Mouse (Mus musculus): ENCODE measurements around the gene Bpifa2. TPM values are rescaled to one million over a fixed set of nuclear protein-coding genes. Genes with fewer than 3 reads are reported as not detected.
"Not testable (repeated sequence)": the region's sequence is repeated elsewhere in the genome, so short reads cannot be mapped to it uniquely, and the experiment has no call there.

The Bpifa2 gene
- polyA plus RNA-seq, 1 experiment from 2014 or later: not detected

- no peak overlapping the region for H3K4me3 ChIP-seq (replicated peaks; ENCODE audit: low read depth, low read length)
- DNase-seq (peak; percentile 12), ATAC-seq (ENCODE audit: low FRiP score, low TSS enrichment) (no peak)
- no peaks in the 10 kb centered on the region for H3K4me1 ChIP-seq (ENCODE audit: control insufficient read depth, insufficient read depth, low read length)
- no peaks in the 10 kb centered on the region for H3K27me3 ChIP-seq (ENCODE audit: control insufficient read depth, insufficient read depth, low read length)
- no peaks in the 10 kb centered on the region for H3K36me3 ChIP-seq (ENCODE audit: control insufficient read depth, insufficient read depth, low read length)
- H3K27ac ChIP-seq (replicated peaks; ENCODE audit: low read depth, low read length): no peak overlapping the region
- no peaks in the 10 kb centered on the region for H3K9me3 ChIP-seq (ENCODE audit: control insufficient read depth, low read length)
- WGBS: 89% methylated on average over 1 of the region's 1 CpGs
- H3K4me2 ChIP-seq (ENCODE audit: low read length): no peak overlapping the region
- no peak overlapping the region for H3K9ac ChIP-seq (replicated peaks; ENCODE audit: low read length)
These were observed 3.0 kb upstream of the Bpifa2 start for GRCm38 (mm10) chr2:154005094-154005493.

GRCm38 (mm10) chr2:154005734-154006133 lies 2.3 kb upstream of the Bpifa2 start:
- Histone ChIP-seq H3K4me2 (ENCODE audit: low read length) (no peak overlapping the region), H3K4me1 (ENCODE audit: control insufficient read depth, insufficient read depth, low read length) (no peaks in the 10 kb centered on the region), H3K27me3 (ENCODE audit: control insufficient read depth, insufficient read depth, low read length) (no peaks in the 10 kb centered on the region), H3K9me3 (ENCODE audit: control insufficient read depth, low read length) (no peaks in the 10 kb centered on the region), H3K27ac (replicated peaks; ENCODE audit: low read depth, low read length) (no peak overlapping the region), H3K9ac (replicated peaks; ENCODE audit: low read length) (no peak overlapping the region), H3K36me3 (ENCODE audit: control insufficient read depth, insufficient read depth, low read length) (no peaks in the 10 kb centered on the region), H3K4me3 (replicated peaks; ENCODE audit: low read depth, low read length) (no peak overlapping the region)
- no peak for ATAC-seq (ENCODE audit: low FRiP score, low TSS enrichment)
- 78% methylated on average over 4 of the region's 4 CpGs for WGBS
- no peak for DNase-seq

- H3K27me3 ChIP-seq (ENCODE audit: control insufficient read depth, insufficient read depth, low read length): no peaks in the 10 kb centered on the region
- H3K9ac ChIP-seq (replicated peaks; ENCODE audit: low read length): no peak overlapping the region
- no peaks in the 10 kb centered on the region for H3K36me3 ChIP-seq (ENCODE audit: control insufficient read depth, insufficient read depth, low read length)
- no peaks in the 10 kb centered on the region for H3K9me3 ChIP-seq (ENCODE audit: control insufficient read depth, low read length)
- ATAC-seq (ENCODE audit: low FRiP score, low TSS enrichment) (no peak), DNase-seq (no peak)
- no peak overlapping the region for H3K4me2 ChIP-seq (ENCODE audit: low read length)
- no peak overlapping the region for H3K4me3 ChIP-seq (replicated peaks; ENCODE audit: low read depth, low read length)
- no peak overlapping the region for H3K27ac ChIP-seq (replicated peaks; ENCODE audit: low read depth, low read length)
- WGBS: 81% methylated on average over 2 of the region's 2 CpGs
- H3K4me1 ChIP-seq (ENCODE audit: control insufficient read depth, insufficient read depth, low read length): no peaks in the 10 kb centered on the region
These were observed 1.7 kb upstream of the Bpifa2 start for GRCm38 (mm10) chr2:154006331-154006730.

GRCm38 (mm10) chr2:154007381-154007780 lies 684 bp upstream of the Bpifa2 start:
- DNase-seq (no peak), ATAC-seq (ENCODE audit: low FRiP score, low TSS enrichment) (no peak)
- Histone ChIP-seq H3K27me3 (ENCODE audit: control insufficient read depth, insufficient read depth, low read length) (no peaks in the 10 kb centered on the region), H3K4me3 (replicated peaks; ENCODE audit: low read depth, low read length) (no peak overlapping the region), H3K9ac (replicated peaks; ENCODE audit: low read length) (no peak overlapping the region), H3K4me1 (ENCODE audit: control insufficient read depth, insufficient read depth, low read length) (no peaks in the 10 kb centered on the region), H3K9me3 (ENCODE audit: control insufficient read depth, low read length) (no peaks in the 10 kb centered on the region), H3K4me2 (ENCODE audit: low read length) (no peak overlapping the region), H3K36me3 (ENCODE audit: control insufficient read depth, insufficient read depth, low read length) (no peaks in the 10 kb centered on the region), H3K27ac (replicated peaks; ENCODE audit: low read depth, low read length) (no peak overlapping the region)
- WGBS: 80% methylated on average over 1 of the region's 1 CpGs

- ATAC-seq (ENCODE audit: low FRiP score, low TSS enrichment): no peak
- Histone ChIP-seq H3K9ac (replicated peaks; ENCODE audit: low read length) (no peak overlapping the region), H3K27me3 (ENCODE audit: control insufficient read depth, insufficient read depth, low read length) (no peaks in the 10 kb centered on the region), H3K4me2 (ENCODE audit: low read length) (no peak overlapping the region), H3K36me3 (ENCODE audit: control insufficient read depth, insufficient read depth, low read length) (no peaks in the 10 kb centered on the region), H3K27ac (replicated peaks; ENCODE audit: low read depth, low read length) (no peak overlapping the region), H3K4me3 (replicated peaks; ENCODE audit: low read depth, low read length) (no peak overlapping the region), H3K4me1 (ENCODE audit: control insufficient read depth, insufficient read depth, low read length) (no peaks in the 10 kb centered on the region), H3K9me3 (ENCODE audit: control insufficient read depth, low read length) (no peaks in the 10 kb centered on the region)
- no peak for DNase-seq
- 92% methylated on average over 1 of the region's 1 CpGs for WGBS
These were observed 9.9 kb downstream of the Bpifa2 start for GRCm38 (mm10) chr2:154017990-154018389.

GRCm38 (mm10) chr2:154024676-154025075 lies 16.6 kb downstream of the Bpifa2 start:
- not testable (repeated sequence) for H3K27ac ChIP-seq (replicated peaks; ENCODE audit: low read depth, low read length); ATAC-seq (ENCODE audit: low FRiP score, low TSS enrichment); H3K27me3 ChIP-seq (ENCODE audit: control insufficient read depth, insufficient read depth, low read length); H3K9me3 ChIP-seq (ENCODE audit: control insufficient read depth, low read length); H3K36me3 ChIP-seq (ENCODE audit: control insufficient read depth, insufficient read depth, low read length); H3K4me3 ChIP-seq (replicated peaks; ENCODE audit: low read depth, low read length); H3K4me2 ChIP-seq (ENCODE audit: low read length); H3K9ac ChIP-seq (replicated peaks; ENCODE audit: low read length); DNase-seq; H3K4me1 ChIP-seq (ENCODE audit: control insufficient read depth, insufficient read depth, low read length)
- 91% methylated on average over 4 of the region's 4 CpGs for WGBS

- 61% methylated on average over 2 of the region's 2 CpGs for WGBS
- Histone ChIP-seq H3K4me1 (ENCODE audit: control insufficient read depth, insufficient read depth, low read length) (no peaks in the 10 kb centered on the region), H3K4me3 (replicated peaks; ENCODE audit: low read depth, low read length) (no peak overlapping the region), H3K4me2 (ENCODE audit: low read length) (no peak overlapping the region), H3K27me3 (ENCODE audit: control insufficient read depth, insufficient read depth, low read length) (no peaks in the 10 kb centered on the region), H3K27ac (replicated peaks; ENCODE audit: low read depth, low read length) (no peak overlapping the region), H3K36me3 (ENCODE audit: control insufficient read depth, insufficient read depth, low read length) (no peaks in the 10 kb centered on the region), H3K9me3 (ENCODE audit: control insufficient read depth, low read length) (no peaks in the 10 kb centered on the region), H3K9ac (replicated peaks; ENCODE audit: low read length) (no peak overlapping the region)
- ATAC-seq (ENCODE audit: low FRiP score, low TSS enrichment) (no peak), DNase-seq (peak; percentile 41)
These were observed 30.9 kb downstream of the Bpifa2 start for GRCm38 (mm10) chr2:154038932-154039331.

GRCm38 (mm10) chr2:154044743-154045142 lies 36.7 kb downstream of the Bpifa2 start:
- H3K4me3 ChIP-seq (replicated peaks; ENCODE audit: low read depth, low read length): no peak overlapping the region
- H3K36me3 ChIP-seq (ENCODE audit: control insufficient read depth, insufficient read depth, low read length): no peaks in the 10 kb centered on the region
- H3K27me3 ChIP-seq (ENCODE audit: control insufficient read depth, insufficient read depth, low read length): no peaks in the 10 kb centered on the region
- H3K4me1 ChIP-seq (ENCODE audit: control insufficient read depth, insufficient read depth, low read length): no peaks in the 10 kb centered on the region
- H3K4me2 ChIP-seq (ENCODE audit: low read length): no peak overlapping the region
- DNase-seq (no peak), ATAC-seq (ENCODE audit: low FRiP score, low TSS enrichment) (no peak)
- no peaks in the 10 kb centered on the region for H3K9me3 ChIP-seq (ENCODE audit: control insufficient read depth, low read length)
- no peak overlapping the region for H3K27ac ChIP-seq (replicated peaks; ENCODE audit: low read depth, low read length)
- 89% methylated on average over 3 of the region's 3 CpGs for WGBS
- no peak overlapping the region for H3K9ac ChIP-seq (replicated peaks; ENCODE audit: low read length)

GRCm38 (mm10) chr2:154058690-154059089 lies 50.6 kb downstream of the Bpifa2 start:
- no peak for ATAC-seq (ENCODE audit: low FRiP score, low TSS enrichment)

More at GRCm38 (mm10) chr2:154058690-154059089, 50.6 kb downstream of the Bpifa2 start:
- no peak for DNase-seq
- H3K4me2 ChIP-seq (ENCODE audit: low read length): no peak overlapping the region
- H3K4me3 ChIP-seq (replicated peaks; ENCODE audit: low read depth, low read length): no peak overlapping the region
- no peaks in the 10 kb centered on the region for H3K27me3 ChIP-seq (ENCODE audit: control insufficient read depth, insufficient read depth, low read length)
- H3K4me1 ChIP-seq (ENCODE audit: control insufficient read depth, insufficient read depth, low read length): no peaks in the 10 kb centered on the region
- no peak overlapping the region for H3K9ac ChIP-seq (replicated peaks; ENCODE audit: low read length)
- no peaks in the 10 kb centered on the region for H3K9me3 ChIP-seq (ENCODE audit: control insufficient read depth, low read length)
- no peak overlapping the region for H3K27ac ChIP-seq (replicated peaks; ENCODE audit: low read depth, low read length)
- 61% methylated on average over 2 of the region's 2 CpGs for WGBS
- H3K36me3 ChIP-seq (ENCODE audit: control insufficient read depth, insufficient read depth, low read length): no peaks in the 10 kb centered on the region
